Mouse (Mus musculus): Measurements from ENCODE around the gene Snx15. TPM values are rescaled to one million over a fixed set of nuclear protein-coding genes. Genes with fewer than 3 reads are reported as not detected.

The Snx15 gene
- polyA plus RNA-seq, 1 experiment from 2014 or later, result 25.0 TPM

GRCm38 (mm10) chr19:6117986-6118676 lies 10.0 kb downstream of the Snx15 start, which contains the start of gene Sac3d1:
TSS of gene Sac3d1 (minus strand) at chr19:6118650.
- Histone ChIP-seq H3K9ac (ENCODE audit: low read length) (peak within 1 kb of the TSS; percentile 74), H3K27me3 (ENCODE audit: control insufficient read depth, insufficient read depth, low read length) (no peaks in the 10 kb centered on the region), H3K27ac (replicated peaks) (peak within 1 kb of the TSS; percentile 95), H3K4me2 (replicated peaks; ENCODE audit: low read depth) (peak within 1 kb of the TSS; percentile 97), H3K36me3 (ENCODE audit: control insufficient read depth, insufficient read depth, low read length) (peaks cover 18% of the 10 kb centered on the region), H3K4me3 (ENCODE audit: low read depth, low read length) (peak within 1 kb of the TSS; percentile 78), H3K4me1 (replicated peaks; ENCODE audit: control insufficient read depth, insufficient read depth) (no peaks in the 10 kb centered on the region), H3K9me3 (ENCODE audit: control insufficient read depth, low read length) (no peaks in the 10 kb centered on the region)
- under 1% methylated on average over 77 of the region's 77 CpGs for WGBS
- TF ChIP-seq EP300 (optimal IDR thresholded peaks at IDR 0.05) (no peak), CTCF (IDR thresholded peaks at IDR 0.05; ENCODE audit: low read depth) (peak; percentile 11; the same call in 1 of the 2 replicates)
- ATAC-seq (ENCODE audit: low FRiP score, low TSS enrichment), result peak; percentile 85
- DNase-seq (ENCODE audit: low spot score), result peak; percentile 92

GRCm38 (mm10) chr19:6117346-6117985 lies 10.6 kb downstream of the Snx15 start:
- WGBS, result 4% methylated on average over 32 of the region's 32 CpGs
- TF ChIP-seq EP300 (optimal IDR thresholded peaks at IDR 0.05) (no peak), CTCF (IDR thresholded peaks at IDR 0.05; ENCODE audit: low read depth) (no peak)
- no peaks in the 10 kb centered on the region for H3K27me3 ChIP-seq (ENCODE audit: control insufficient read depth, insufficient read depth, low read length)
- no peak for ATAC-seq (ENCODE audit: low FRiP score, low TSS enrichment)
- no peaks in the 10 kb centered on the region for H3K9me3 ChIP-seq (ENCODE audit: control insufficient read depth, low read length)
- H3K4me3 ChIP-seq (ENCODE audit: low read depth, low read length), result peak overlapping the region; percentile 78
- peak overlapping the region; percentile 74 for H3K9ac ChIP-seq (ENCODE audit: low read length)
- peaks cover 18% of the 10 kb centered on the region for H3K36me3 ChIP-seq (ENCODE audit: control insufficient read depth, insufficient read depth, low read length)
- H3K27ac ChIP-seq (replicated peaks), result peak overlapping the region; percentile 95
- H3K4me2 ChIP-seq (replicated peaks; ENCODE audit: low read depth), result peak overlapping the region; percentile 97
- H3K4me1 ChIP-seq (replicated peaks; ENCODE audit: control insufficient read depth, insufficient read depth), result no peaks in the 10 kb centered on the region
- no peak for DNase-seq (ENCODE audit: low spot score)

GRCm38 (mm10) chr19:6116113-6116850 lies 11.8 kb downstream of the Snx15 start:
- ATAC-seq (ENCODE audit: low FRiP score, low TSS enrichment) (no peak), DNase-seq (ENCODE audit: low spot score) (no peak)
- no peak for TF ChIP-seq EP300 (optimal IDR thresholded peaks at IDR 0.05)
- no peak for TF ChIP-seq CTCF (IDR thresholded peaks at IDR 0.05; ENCODE audit: low read depth)
- no peaks in the 10 kb centered on the region for H3K4me1 ChIP-seq (replicated peaks; ENCODE audit: control insufficient read depth, insufficient read depth)
- no peaks in the 10 kb centered on the region for H3K9me3 ChIP-seq (ENCODE audit: control insufficient read depth, low read length)
- H3K4me2 ChIP-seq (replicated peaks; ENCODE audit: low read depth), result no peak overlapping the region
- WGBS, result 88% methylated on average over 15 of the region's 15 CpGs
- H3K27me3 ChIP-seq (ENCODE audit: control insufficient read depth, insufficient read depth, low read length), result no peaks in the 10 kb centered on the region
- no peak overlapping the region for H3K27ac ChIP-seq (replicated peaks)
- no peak overlapping the region for H3K9ac ChIP-seq (ENCODE audit: low read length)
- H3K36me3 ChIP-seq (ENCODE audit: control insufficient read depth, insufficient read depth, low read length), result peaks cover 18% of the 10 kb centered on the region
- no peak overlapping the region for H3K4me3 ChIP-seq (ENCODE audit: low read depth, low read length)

GRCm38 (mm10) chr19:6113116-6113515 lies 15.0 kb downstream of the Snx15 start:
- TF ChIP-seq EP300 (optimal IDR thresholded peaks at IDR 0.05), result no peak
- no peak for TF ChIP-seq CTCF (IDR thresholded peaks at IDR 0.05; ENCODE audit: low read depth)
- DNase-seq (ENCODE audit: low spot score) (no peak), ATAC-seq (ENCODE audit: low FRiP score, low TSS enrichment) (no peak)
- Histone ChIP-seq H3K36me3 (ENCODE audit: control insufficient read depth, insufficient read depth, low read length) (peaks cover 15% of the 10 kb centered on the region), H3K4me2 (replicated peaks; ENCODE audit: low read depth) (no peak overlapping the region), H3K4me3 (ENCODE audit: low read depth, low read length) (no peak overlapping the region), H3K27ac (replicated peaks) (no peak overlapping the region), H3K9me3 (ENCODE audit: control insufficient read depth, low read length) (no peaks in the 10 kb centered on the region), H3K27me3 (ENCODE audit: control insufficient read depth, insufficient read depth, low read length) (no peaks in the 10 kb centered on the region), H3K4me1 (replicated peaks; ENCODE audit: control insufficient read depth, insufficient read depth) (no peaks in the 10 kb centered on the region), H3K9ac (ENCODE audit: low read length) (no peak overlapping the region)
- WGBS, result 26% methylated on average over 6 of the region's 6 CpGs

- DNase-seq (ENCODE audit: low spot score) (no peak), ATAC-seq (ENCODE audit: low FRiP score, low TSS enrichment) (no peak)
- WGBS, result 75% methylated on average over 7 of the region's 7 CpGs
- Histone ChIP-seq H3K4me1 (replicated peaks; ENCODE audit: control insufficient read depth, insufficient read depth) (no peaks in the 10 kb centered on the region), H3K27ac (replicated peaks) (no peak within 1 kb of the TSS), H3K27me3 (ENCODE audit: control insufficient read depth, insufficient read depth, low read length) (no peaks in the 10 kb centered on the region), H3K36me3 (ENCODE audit: control insufficient read depth, insufficient read depth, low read length) (no peaks in the 10 kb centered on the region), H3K9me3 (ENCODE audit: control insufficient read depth, low read length) (no peaks in the 10 kb centered on the region), H3K4me2 (replicated peaks; ENCODE audit: low read depth) (no peak within 1 kb of the TSS), H3K9ac (ENCODE audit: low read length) (peak within 1 kb of the TSS; percentile 3; the same call in 1 of the 2 replicates), H3K4me3 (ENCODE audit: low read depth, low read length) (no peak within 1 kb of the TSS)
- TF ChIP-seq CTCF (IDR thresholded peaks at IDR 0.05; ENCODE audit: low read depth) (no peak), EP300 (optimal IDR thresholded peaks at IDR 0.05) (no peak)
Observed at GRCm38 (mm10) chr19:6105586-6105985, 22.5 kb downstream of the Snx15 start, which contains the start of gene Naaladl1. TSS of gene Naaladl1 (plus strand) at chr19:6105782.
